In genomic region chr6:94226262-94226661, GRCm38 (mm10) we compare ENCODE assay signal across 13 mouse cellular contexts. TPM values are rescaled to one million over a fixed set of nuclear protein-coding genes. Genes with fewer than 3 reads are reported as not detected.
DNase-seq lines count a peak whose midpoint lies in the region; ATAC-seq lines count a peak whose summit lies in the region.
"Had no signal": no experiment of that assay in that cellular context is flagged by ENCODE, and none has a peak within 500 bp of the region (broad histone marks: within the 10 kb centered on the region; RNA-seq: fewer than 3 reads in every experiment).

No protein-coding gene starts in this region.

- no peaks in the 10 kb centered on the region for H3K9me3 ChIP-seq in heart, embryonic 13.5 days
- no peaks in the 10 kb centered on the region for H3K9me3 ChIP-seq in midbrain, embryonic 15.5 days
- H3K9me3 ChIP-seq: forebrain, embryonic 10.5 days; liver, embryonic 12.5 days had no signal

- peak overlapping the region; percentile 63 for H3K27ac ChIP-seq in heart, embryonic 13.5 days (replicated peaks)
- H3K27ac ChIP-seq in midbrain, embryonic 15.5 days = no peak overlapping the region
- H3K27ac ChIP-seq: forebrain, embryonic 10.5 days; liver, embryonic 12.5 days; macrophage had no signal

- WGBS in heart, embryonic 13.5 days = 47% methylated on average over 6 of the region's 6 CpGs
- 81% methylated on average over 6 of the region's 6 CpGs for WGBS in midbrain, embryonic 15.5 days

- H3K4me1 ChIP-seq in heart, embryonic 13.5 days = peaks cover 80% of the 10 kb centered on the region
- H3K4me1 ChIP-seq in midbrain, embryonic 15.5 days = peaks cover 2% of the 10 kb centered on the region

- no peak for ATAC-seq in heart, embryonic 13.5 days (ENCODE audit: extremely low read depth, insufficient number of reproducible peaks, low FRiP score, low TSS enrichment)
- ATAC-seq in frontal cortex, adult (ENCODE audit: low TSS enrichment) = peak; percentile 84
- no peak for ATAC-seq in midbrain, embryonic 15.5 days (replicated peaks)
- ATAC-seq: liver, embryonic 12.5 days had no signal

- H3K27me3 ChIP-seq in heart, embryonic 13.5 days (replicated peaks) = no peaks in the 10 kb centered on the region
- no peaks in the 10 kb centered on the region for H3K27me3 ChIP-seq in midbrain, embryonic 15.5 days (replicated peaks)

- H3K9ac ChIP-seq in heart, embryonic 13.5 days = no peak overlapping the region
- H3K9ac ChIP-seq in midbrain, embryonic 15.5 days = no peak overlapping the region
- H3K9ac ChIP-seq: liver, embryonic 12.5 days had no signal

- H3K36me3 ChIP-seq in heart, embryonic 13.5 days = no peaks in the 10 kb centered on the region
- no peaks in the 10 kb centered on the region for H3K36me3 ChIP-seq in midbrain, embryonic 15.5 days (replicated peaks)
- H3K36me3 ChIP-seq: forebrain, embryonic 10.5 days; liver, embryonic 12.5 days had no signal

- H3K4me2 ChIP-seq in heart, embryonic 13.5 days = peak overlapping the region; percentile 14
- no peak overlapping the region for H3K4me2 ChIP-seq in midbrain, embryonic 15.5 days
- H3K4me2 ChIP-seq: liver, embryonic 12.5 days had no signal

- no peak for DNase-seq in heart, adult 8-10 months (ENCODE audit: low spot score)
- DNase-seq in right cerebral cortex, adult 18-20 months = peak; percentile 52
- DNase-seq in right cerebral cortex, postnatal 4 days = no peak
- peak; percentile 31 for DNase-seq in right cerebral cortex, postnatal 25 days
- DNase-seq in lung, postnatal 14 days = no peak
- DNase-seq: gastrocnemius, postnatal 36 days had no signal

- no peak overlapping the region for H3K4me3 ChIP-seq in heart, embryonic 13.5 days
- H3K4me3 ChIP-seq in midbrain, embryonic 15.5 days = no peak overlapping the region
- H3K4me3 ChIP-seq: forebrain, embryonic 10.5 days; liver, embryonic 12.5 days had no signal

RNA-seq across cellular contexts. Expression of gene Magi1, which starts 57.5 kb away (rescaled TPM):
- polyA plus RNA-seq in heart, embryonic 13.5 days (2015; fragmentation: Nextera tagmentation; extraction: Ambion mirVana) = 7.3 and 7.5 TPM in 2 replicates
- total RNA-seq in heart, adult 8-10 months (2022) = 10 to 100 TPM; 11.3 to 16.5 (median 15.2) TPM
- polyA plus RNA-seq in midbrain, embryonic 15.5 days (2015; fragmentation: Nextera tagmentation; extraction: Ambion mirVana) = 35.0 and 38.2 TPM in 2 replicates
- total RNA-seq: monocyte, adult 5-6 weeks had no signal

Comparison
In these comparisons a context has a peak if more than half of its experiments do, and no peak if none do; other contexts are left out.
1. DNase-seq: peak in right cerebral cortex, adult 18-20 months (single experiment) and right cerebral cortex, postnatal 25 days (single experiment); none in heart, adult 8-10 months (single experiment), right cerebral cortex, postnatal 4 days (single experiment) and lung, postnatal 14 days (single experiment).